Mouse (Mus musculus): ENCODE measurements around the gene Ntf5. TPM values are rescaled to one million over a fixed set of nuclear protein-coding genes. Genes with fewer than 3 reads are reported as not detected.

The Ntf5 gene
- total RNA-seq, 1 experiment, result 2.4 TPM

- H3K9ac ChIP-seq (ENCODE audit: insufficient read depth, low read depth, low read length, poor library complexity, severe bottlenecking), result peak overlapping the region; percentile 48; the same call in 1 of the 2 replicates
- no peak for DNase-seq (ENCODE audit: low read depth, low spot score)
- peaks cover 4 to 9% of the 10 kb centered on the region in 2 experiments; a peak in 1 of 4 replicates for H3K4me1 ChIP-seq (ENCODE audit: control insufficient read depth in 2 of 2, insufficient read depth in 2 of 2, low read length in 2 of 2, poor library complexity in 1 of 2)
- TF ChIP-seq ZC3H11A (IDR thresholded peaks at IDR 0.05; ENCODE audit: borderline replicate concordance, low read depth, low read length), result no peak
- peak; percentile 67 for TF ChIP-seq MAFK (IDR thresholded peaks at IDR 0.05; ENCODE audit: insufficient read depth, low read depth, low read length)
- no peak for TF ChIP-seq CHD2 (IDR thresholded peaks at IDR 0.05; ENCODE audit: low read depth, low read length)
- TF ChIP-seq ZNF384 (IDR thresholded peaks at IDR 0.05; ENCODE audit: low read depth, low read length), result no peak
- H3K36me3 ChIP-seq (ENCODE audit: control insufficient read depth, insufficient read depth, low read length, poor library complexity, severe bottlenecking), result peaks cover 12% of the 10 kb centered on the region
- no peak overlapping the region for H3K4me3 ChIP-seq (ENCODE audit: insufficient read depth in 1 of 2, low read depth in 1 of 2, low read length in 2 of 2, poor library complexity in 1 of 2, severe bottlenecking in 1 of 2)
- H3K9me3 ChIP-seq (ENCODE audit: control insufficient read depth, insufficient read depth, low read depth, low read length), result no peaks in the 10 kb centered on the region
- in situ Hi-C loops (cut with MboI; ENCODE audit: low sequenced_read_pairs in 2 of 2, unreplicated experiment in 2 of 2), result no loop called here
- H3K27ac ChIP-seq (ENCODE audit: insufficient read depth, low read depth, low read length, poor library complexity, severe bottlenecking), result no peak overlapping the region; the same call in 1 of the 2 replicates
Measured at GRCm38 (mm10) chr7:45396787-45397186, 16.7 kb upstream of the Ntf5 start.

GRCm38 (mm10) chr7:45401521-45402085, 11.9 kb upstream of the Ntf5 start:
- peak overlapping the region; percentile 8; the same call in 1 of the 2 replicates for H3K9ac ChIP-seq (ENCODE audit: insufficient read depth, low read depth, low read length, poor library complexity, severe bottlenecking)
- in situ Hi-C loops (cut with MboI; ENCODE audit: low sequenced_read_pairs in 2 of 2, unreplicated experiment in 2 of 2), result no loop called here
- H3K27ac ChIP-seq (ENCODE audit: insufficient read depth, low read depth, low read length, poor library complexity, severe bottlenecking), result no peak overlapping the region
- peaks cover 9 to 11% of the 10 kb centered on the region in 2 experiments; a peak in 1 of 4 replicates for H3K4me1 ChIP-seq (ENCODE audit: control insufficient read depth in 2 of 2, insufficient read depth in 2 of 2, low read length in 2 of 2, poor library complexity in 1 of 2)
- H3K36me3 ChIP-seq (ENCODE audit: control insufficient read depth, insufficient read depth, low read length, poor library complexity, severe bottlenecking), result no peaks in the 10 kb centered on the region
- no peak overlapping the region for H3K4me3 ChIP-seq (ENCODE audit: insufficient read depth in 1 of 2, low read depth in 1 of 2, low read length in 2 of 2, poor library complexity in 1 of 2, severe bottlenecking in 1 of 2)
- no peaks in the 10 kb centered on the region for H3K9me3 ChIP-seq (ENCODE audit: control insufficient read depth, insufficient read depth, low read depth, low read length)
- DNase-seq (ENCODE audit: low read depth, low spot score), result no peak
- TF ChIP-seq HCFC1 (IDR thresholded peaks at IDR 0.05; ENCODE audit: borderline replicate concordance, insufficient read depth, low read length), result no peak
- TF ChIP-seq CHD2 (IDR thresholded peaks at IDR 0.05; ENCODE audit: low read depth, low read length), result no peak
- no peak for TF ChIP-seq ZNF384 (IDR thresholded peaks at IDR 0.05; ENCODE audit: low read depth, low read length)
- TF ChIP-seq ZC3H11A (IDR thresholded peaks at IDR 0.05; ENCODE audit: borderline replicate concordance, low read depth, low read length), result no peak
- no peak for TF ChIP-seq MAFK (IDR thresholded peaks at IDR 0.05; ENCODE audit: insufficient read depth, low read depth, low read length)

- peak; percentile 72 for DNase-seq (ENCODE audit: low read depth, low spot score)
Measured at GRCm38 (mm10) chr7:45403532-45404261, 9.8 kb upstream of the Ntf5 start.

GRCm38 (mm10) chr7:45405091-45406075, 8.1 kb upstream of the Ntf5 start, which contains the start of gene Kcna7:
TSS of gene Kcna7 (plus strand) at chr7:45405653.
- no peaks in the 10 kb centered on the region for H3K9me3 ChIP-seq (ENCODE audit: control insufficient read depth, insufficient read depth, low read depth, low read length)
- peak within 1 kb of the TSS; percentile 82 to 94 for H3K4me3 ChIP-seq (ENCODE audit: insufficient read depth in 1 of 2, low read depth in 1 of 2, low read length in 2 of 2, poor library complexity in 1 of 2, severe bottlenecking in 1 of 2)
- no peaks in the 10 kb centered on the region for H3K36me3 ChIP-seq (ENCODE audit: control insufficient read depth, insufficient read depth, low read length, poor library complexity, severe bottlenecking)
- H3K9ac ChIP-seq (ENCODE audit: insufficient read depth, low read depth, low read length, poor library complexity, severe bottlenecking), result peak within 1 kb of the TSS; percentile 81
- no peak for DNase-seq (ENCODE audit: low read depth, low spot score)
- peaks cover 7 to 14% of the 10 kb centered on the region in 2 experiments; a peak in 2 of 4 replicates for H3K4me1 ChIP-seq (ENCODE audit: control insufficient read depth in 2 of 2, insufficient read depth in 2 of 2, low read length in 2 of 2, poor library complexity in 1 of 2)
- no peak within 1 kb of the TSS; the same call in 1 of the 2 replicates for H3K27ac ChIP-seq (ENCODE audit: insufficient read depth, low read depth, low read length, poor library complexity, severe bottlenecking)
- in situ Hi-C loops (cut with MboI; ENCODE audit: low sequenced_read_pairs in 2 of 2, unreplicated experiment in 2 of 2), result no loop called here
- TF ChIP-seq ZC3H11A (IDR thresholded peaks at IDR 0.05; ENCODE audit: borderline replicate concordance, low read depth, low read length) (no peak), ZNF384 (IDR thresholded peaks at IDR 0.05; ENCODE audit: low read depth, low read length) (no peak), HCFC1 (IDR thresholded peaks at IDR 0.05; ENCODE audit: borderline replicate concordance, insufficient read depth, low read length) (no peak), MAFK (IDR thresholded peaks at IDR 0.05; ENCODE audit: insufficient read depth, low read depth, low read length) (no peak), CHD2 (IDR thresholded peaks at IDR 0.05; ENCODE audit: low read depth, low read length) (no peak)

More at GRCm38 (mm10) chr7:45403532-45404261, 9.8 kb upstream of the Ntf5 start:
- in situ Hi-C loops (cut with MboI; ENCODE audit: low sequenced_read_pairs in 2 of 2, unreplicated experiment in 2 of 2), result no loop called here
- Histone ChIP-seq H3K36me3 (ENCODE audit: control insufficient read depth, insufficient read depth, low read length, poor library complexity, severe bottlenecking) (no peaks in the 10 kb centered on the region), H3K4me1 (ENCODE audit: control insufficient read depth in 2 of 2, insufficient read depth in 2 of 2, low read length in 2 of 2, poor library complexity in 1 of 2) (peaks cover 7 to 14% of the 10 kb centered on the region in 2 experiments; a peak in 2 of 4 replicates), H3K27ac (ENCODE audit: insufficient read depth, low read depth, low read length, poor library complexity, severe bottlenecking) (no peak overlapping the region), H3K9ac (ENCODE audit: insufficient read depth, low read depth, low read length, poor library complexity, severe bottlenecking) (no peak overlapping the region), H3K9me3 (ENCODE audit: control insufficient read depth, insufficient read depth, low read depth, low read length) (no peaks in the 10 kb centered on the region), H3K4me3 (ENCODE audit: insufficient read depth in 1 of 2, low read depth in 1 of 2, low read length in 2 of 2, poor library complexity in 1 of 2, severe bottlenecking in 1 of 2) (no peak overlapping the region)
- TF ChIP-seq ZNF384 (IDR thresholded peaks at IDR 0.05; ENCODE audit: low read depth, low read length) (no peak), CHD2 (IDR thresholded peaks at IDR 0.05; ENCODE audit: low read depth, low read length) (no peak), ZC3H11A (IDR thresholded peaks at IDR 0.05; ENCODE audit: borderline replicate concordance, low read depth, low read length) (no peak), MAFK (IDR thresholded peaks at IDR 0.05; ENCODE audit: insufficient read depth, low read depth, low read length) (no peak), HCFC1 (IDR thresholded peaks at IDR 0.05; ENCODE audit: borderline replicate concordance, insufficient read depth, low read length) (no peak)
